Mouse (Mus musculus): ENCODE measurements around the gene Catsper4.
A peak's percentile ranks its signal among the peaks of the same experiment; 100 is the strongest.

Catsper4 gene

DNA sequence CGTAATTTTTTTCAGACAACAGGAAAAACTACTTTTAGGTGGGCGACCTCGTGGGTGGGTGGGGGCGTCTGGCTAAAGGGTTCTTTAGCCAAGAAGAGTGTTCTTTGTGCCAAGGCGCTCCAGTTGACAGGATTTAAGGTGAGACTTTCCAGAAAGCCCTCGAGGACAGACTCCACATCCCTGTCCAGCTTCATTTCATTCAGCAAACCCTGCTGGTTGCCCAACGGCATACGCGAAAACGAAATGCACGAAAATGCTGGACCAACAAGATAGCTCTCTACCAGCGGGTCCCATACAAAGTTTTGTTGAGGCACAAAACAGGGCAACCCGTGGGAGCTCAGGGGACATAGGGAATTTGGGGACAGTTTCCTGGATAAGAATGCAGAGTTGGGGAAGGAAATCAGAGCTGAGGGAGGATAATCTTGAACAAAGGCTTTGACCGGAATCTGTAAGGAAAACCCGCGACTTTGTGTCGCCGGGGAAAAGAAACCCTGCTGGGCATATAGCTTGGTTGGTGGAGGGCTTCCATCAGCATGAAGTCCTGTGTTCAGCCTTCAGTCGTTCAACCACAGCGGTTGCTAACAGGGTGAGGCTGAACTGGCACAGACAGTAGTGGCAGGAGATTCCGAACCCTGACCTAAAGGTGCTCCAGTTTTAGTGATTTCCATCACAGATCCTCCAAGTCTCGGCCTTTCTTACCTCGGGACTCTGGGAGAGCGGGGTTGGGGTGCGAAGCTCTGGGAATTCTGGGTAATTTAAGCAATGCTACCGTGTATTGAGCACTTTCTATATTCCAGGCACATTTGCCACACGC lies 23.1 kb upstream of the Catsper4 start:
- no peak for DNase-seq (ENCODE audit: low spot score)

DNA sequence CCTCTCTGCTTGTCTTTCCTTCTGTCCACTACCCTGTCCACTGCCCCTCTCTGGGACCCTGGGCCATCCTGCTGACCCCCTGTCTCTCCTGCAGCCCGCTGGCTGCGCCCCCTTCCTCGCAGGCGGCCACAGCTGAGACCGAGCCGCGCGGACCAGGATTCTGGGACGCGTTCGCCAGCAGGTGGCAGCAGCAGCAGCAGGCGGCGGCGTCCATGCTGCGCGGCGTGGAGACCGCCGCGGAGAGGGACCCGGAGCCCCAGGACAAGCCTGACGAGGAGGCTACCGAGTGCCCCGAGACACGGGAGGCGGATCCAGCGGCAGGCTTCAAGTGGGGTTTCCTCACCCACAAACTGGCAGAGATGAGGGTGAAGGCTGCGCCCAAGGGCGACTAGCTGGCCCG lies 22.5 kb upstream of the Catsper4 start:
- peak; percentile 85 for DNase-seq (ENCODE audit: low spot score)

DNA sequence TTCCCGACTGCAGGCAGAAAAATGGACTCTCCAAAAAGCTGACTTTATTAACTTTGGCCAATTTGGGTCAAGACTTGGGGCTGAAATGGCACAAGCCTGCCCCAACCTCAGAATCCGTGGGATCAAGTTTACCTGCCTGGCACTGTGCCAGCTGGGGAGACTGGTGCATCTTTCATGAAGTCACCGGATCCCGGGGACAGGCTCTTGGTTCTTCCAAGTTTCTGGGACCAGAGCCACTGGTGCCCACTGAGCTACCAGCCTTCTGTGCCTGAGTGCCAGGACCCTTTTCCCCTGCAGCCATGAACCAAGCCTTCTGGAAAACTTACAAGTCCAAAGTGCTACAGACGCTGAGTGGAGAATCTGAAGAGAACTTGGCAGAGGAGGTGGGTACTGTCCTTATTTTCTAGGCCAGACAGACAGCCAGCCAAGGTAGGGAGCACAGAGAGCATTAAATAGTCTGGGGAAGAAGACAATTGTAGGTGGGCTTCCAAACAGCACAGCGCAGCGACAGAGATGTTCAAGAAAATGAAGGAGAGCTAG lies 19.6 kb upstream of the Catsper4 start, which contains the start of gene Gm30191:
TSS of gene Gm30191 (plus strand) at position 217 of the 540 bp plus-strand sequence.
- no peak for DNase-seq (ENCODE audit: low spot score)

DNA sequence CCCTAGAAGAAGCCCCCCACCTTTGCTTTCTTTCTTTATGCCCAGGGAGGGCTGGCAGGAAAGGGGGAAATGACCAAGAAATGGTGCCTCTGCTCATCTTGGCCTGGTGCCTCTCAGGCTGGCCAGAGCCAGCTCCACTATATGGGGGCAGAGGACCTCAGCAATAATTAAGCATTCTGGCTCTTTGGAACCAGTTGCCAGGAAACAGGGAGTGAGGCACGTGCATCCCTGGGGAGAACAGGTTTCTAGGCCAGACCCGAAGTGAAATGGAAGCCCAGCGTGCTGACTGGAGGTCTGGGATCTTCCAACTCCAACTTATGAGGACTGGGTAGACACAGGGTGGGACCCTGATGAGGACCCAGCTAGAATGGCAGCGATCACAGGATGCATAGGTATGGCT lies 19.1 kb upstream of the Catsper4 start:
- peak; percentile 35 for DNase-seq (ENCODE audit: low spot score)

DNA sequence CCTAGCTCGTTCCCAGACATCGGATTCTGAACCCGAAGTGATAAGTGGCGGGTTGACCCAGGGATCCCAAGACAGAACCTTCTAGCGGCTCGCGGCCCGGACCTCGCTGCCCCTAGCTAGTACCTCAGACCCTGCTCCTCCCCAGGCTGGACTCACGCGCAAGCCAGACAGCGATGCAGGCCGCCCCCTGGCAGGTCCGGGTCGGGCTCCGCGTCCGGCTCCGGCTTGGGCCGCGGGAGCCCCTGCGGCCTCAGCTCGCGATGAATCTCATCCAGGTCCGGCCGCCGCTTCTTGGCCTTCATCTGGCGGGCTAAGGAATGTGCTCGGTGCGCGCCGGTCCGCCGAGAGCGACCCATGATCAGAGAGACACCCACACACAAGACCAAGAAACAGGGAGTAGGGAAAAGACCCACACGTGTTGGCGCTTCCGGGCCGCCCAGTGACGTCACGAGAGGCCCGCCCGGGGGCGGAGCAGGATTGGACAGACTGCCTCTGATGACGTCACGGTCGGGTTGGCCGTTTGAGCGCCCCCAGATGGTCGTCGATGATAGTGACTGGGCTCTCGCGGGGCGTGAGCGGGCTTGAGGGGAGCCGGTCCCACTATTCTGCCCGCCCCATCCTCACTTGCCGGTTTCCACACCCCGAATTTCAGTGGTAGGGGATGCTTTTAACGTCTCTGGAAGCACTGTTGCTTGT lies 18.1 kb upstream of the Catsper4 start, which contains the start of gene Zfp593:
TSS of gene Zfp593 (minus strand) at position 445 of the 696 bp plus-strand sequence.
- DNase-seq (ENCODE audit: low spot score): peak; percentile 98

DNA sequence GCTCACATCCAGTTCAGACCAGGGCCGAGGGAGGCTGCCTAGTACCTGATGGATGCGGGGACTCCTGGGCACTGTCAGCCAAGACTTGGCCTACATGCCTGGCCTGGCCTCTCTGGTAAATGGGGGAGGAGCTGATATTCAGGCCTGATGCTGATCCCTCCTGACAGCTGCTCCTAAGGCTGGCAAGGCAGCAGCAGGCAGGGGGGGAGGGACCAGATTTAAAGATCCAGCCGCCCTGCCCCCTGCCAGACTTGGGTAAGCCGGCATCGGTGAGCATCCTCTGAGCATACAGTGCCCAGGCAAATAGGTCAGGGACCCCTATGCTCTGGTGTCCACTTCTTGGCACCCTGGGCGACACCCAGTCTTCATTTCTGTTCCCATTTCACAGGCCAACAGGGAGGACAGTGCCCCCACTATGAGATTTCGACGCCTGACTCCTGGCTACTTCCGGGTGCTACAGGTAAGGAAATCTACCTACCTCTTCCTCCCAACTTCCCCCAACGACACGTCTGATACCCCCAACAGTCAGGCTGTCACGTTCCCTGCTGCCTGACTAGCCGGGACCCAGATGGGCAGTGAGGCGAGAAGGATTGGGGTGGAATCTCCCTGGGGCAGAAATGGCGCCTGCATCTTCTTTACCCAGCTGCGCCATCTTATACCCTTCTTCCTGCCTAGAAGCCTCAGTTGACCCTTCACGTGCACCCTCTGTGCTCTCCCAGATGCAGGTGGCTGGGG lies 16.5 kb upstream of the Catsper4 start, which contains the start of gene E130218I03Rik:
TSS of gene E130218I03Rik (plus strand) at position 147 of the 735 bp plus-strand sequence.
- DNase-seq (ENCODE audit: low spot score): peak; percentile 94

DNA sequence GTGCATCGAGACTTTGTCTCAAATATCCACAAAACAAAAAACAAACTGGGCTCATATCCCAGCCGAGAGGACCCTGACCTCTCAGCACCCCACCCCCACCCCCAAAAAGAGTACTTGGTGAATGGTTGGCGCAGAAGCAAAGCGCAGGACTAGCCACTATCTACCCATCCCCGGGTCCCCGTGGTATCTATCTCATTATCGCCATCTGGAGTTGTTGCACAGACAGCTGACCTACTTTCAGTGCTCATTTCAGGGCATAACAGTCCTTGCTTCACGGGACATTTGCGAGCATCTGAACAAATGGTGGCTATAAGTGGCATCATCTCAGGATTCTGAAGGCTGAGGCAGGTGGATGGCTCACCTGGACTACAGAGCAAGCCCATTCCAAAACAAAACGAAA lies 11.5 kb upstream of the Catsper4 start:
- peak; percentile 62 for DNase-seq (ENCODE audit: low spot score)

DNA sequence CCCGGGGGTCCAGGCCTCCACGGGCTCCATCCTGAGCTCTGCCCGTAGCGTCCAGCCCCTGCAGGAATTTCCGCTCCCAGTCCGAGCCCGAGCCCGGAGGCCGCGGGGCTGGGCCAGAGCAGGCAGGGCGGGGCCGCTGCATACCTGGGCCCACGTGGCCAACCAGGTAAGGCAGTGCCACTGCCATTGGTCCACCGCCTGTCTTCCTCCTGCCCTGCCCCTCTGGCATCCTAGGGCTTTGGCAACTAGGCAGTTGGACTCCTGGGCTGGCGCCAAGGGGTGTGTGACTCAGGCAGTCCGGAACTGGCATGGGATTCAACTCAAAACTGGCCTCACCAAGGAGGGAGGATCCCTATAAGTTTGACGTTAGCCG lies 11.1 kb upstream of the Catsper4 start, which contains the start of gene Cnksr1:
TSS of gene Cnksr1 (minus strand) at position 121 of the 373 bp plus-strand sequence.
- DNase-seq (ENCODE audit: low spot score): no peak

DNA sequence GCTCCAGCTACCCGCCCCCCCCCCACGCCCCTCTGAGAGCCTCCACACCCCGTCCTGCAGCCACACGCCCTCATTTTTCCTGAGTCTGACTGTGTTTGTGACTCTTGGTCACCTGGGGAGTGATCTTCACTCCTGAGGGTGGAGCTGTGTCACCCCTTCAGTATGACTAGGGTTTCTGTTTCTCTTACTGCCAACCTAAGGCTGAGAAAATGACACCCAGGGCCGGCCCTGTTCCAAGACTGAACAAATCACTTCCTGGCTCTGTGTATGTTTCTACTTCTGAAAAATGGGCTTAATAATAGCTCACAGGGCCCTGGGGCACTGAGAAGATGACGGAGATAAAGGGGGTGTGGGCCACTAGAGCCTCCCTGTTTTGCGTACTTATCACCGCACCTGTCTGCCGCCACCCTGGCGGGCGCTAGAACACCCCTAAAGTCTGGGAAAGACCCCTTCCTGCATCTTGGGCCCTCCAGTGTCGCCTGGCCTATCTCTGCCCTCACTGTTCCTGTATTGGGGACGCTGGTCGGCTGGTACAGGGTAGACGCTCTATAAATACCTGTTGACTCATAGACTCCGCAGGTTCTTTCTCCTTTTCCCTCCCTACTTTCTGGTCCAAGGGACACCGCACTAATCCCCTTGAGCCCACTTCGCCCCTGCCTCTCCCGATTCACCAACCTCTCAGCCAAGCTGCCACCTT lies 10.5 kb upstream of the Catsper4 start:
- no peak for DNase-seq (ENCODE audit: low spot score)

DNA sequence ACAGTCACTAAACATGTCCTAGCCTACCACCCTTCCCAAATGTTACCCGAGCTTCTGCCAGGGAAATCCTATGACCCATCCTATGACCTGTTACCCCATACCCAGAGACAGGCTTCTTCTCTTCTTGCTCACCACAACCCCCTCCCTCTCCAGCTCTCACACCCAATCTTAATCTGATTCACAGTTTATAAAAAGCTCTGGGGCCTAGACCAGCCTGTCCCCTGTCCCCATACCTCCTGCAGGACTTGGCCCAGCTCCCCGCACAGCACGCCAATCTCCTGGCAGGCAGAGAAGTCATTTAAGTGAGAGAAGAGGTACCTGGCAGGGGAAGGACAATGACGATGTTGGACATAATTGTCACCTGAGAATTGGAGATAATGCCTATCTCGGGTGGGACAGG lies 7.7 kb upstream of the Catsper4 start:
- no peak for DNase-seq (ENCODE audit: low spot score)

DNA sequence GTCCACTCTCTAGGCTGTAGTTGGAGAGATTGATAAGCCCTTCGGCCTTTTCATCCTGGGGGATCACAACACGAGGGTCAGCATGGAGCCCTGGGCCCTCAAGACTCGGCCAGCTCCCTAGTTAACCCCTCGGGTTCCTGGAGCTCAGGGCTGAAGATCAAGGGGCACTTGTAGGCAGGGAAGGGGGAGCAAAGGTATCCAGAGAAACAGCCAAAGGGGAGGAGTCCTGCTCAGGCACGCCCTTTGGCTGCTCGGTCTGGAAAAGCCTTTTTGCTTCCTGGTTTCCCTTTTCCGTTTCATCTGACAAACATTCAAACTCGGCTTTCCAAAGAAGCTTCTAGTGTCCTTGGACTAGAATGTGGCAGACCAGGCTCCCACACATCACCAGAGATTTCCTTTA lies 3.2 kb upstream of the Catsper4 start:
- DNase-seq (ENCODE audit: low spot score): no peak

DNA sequence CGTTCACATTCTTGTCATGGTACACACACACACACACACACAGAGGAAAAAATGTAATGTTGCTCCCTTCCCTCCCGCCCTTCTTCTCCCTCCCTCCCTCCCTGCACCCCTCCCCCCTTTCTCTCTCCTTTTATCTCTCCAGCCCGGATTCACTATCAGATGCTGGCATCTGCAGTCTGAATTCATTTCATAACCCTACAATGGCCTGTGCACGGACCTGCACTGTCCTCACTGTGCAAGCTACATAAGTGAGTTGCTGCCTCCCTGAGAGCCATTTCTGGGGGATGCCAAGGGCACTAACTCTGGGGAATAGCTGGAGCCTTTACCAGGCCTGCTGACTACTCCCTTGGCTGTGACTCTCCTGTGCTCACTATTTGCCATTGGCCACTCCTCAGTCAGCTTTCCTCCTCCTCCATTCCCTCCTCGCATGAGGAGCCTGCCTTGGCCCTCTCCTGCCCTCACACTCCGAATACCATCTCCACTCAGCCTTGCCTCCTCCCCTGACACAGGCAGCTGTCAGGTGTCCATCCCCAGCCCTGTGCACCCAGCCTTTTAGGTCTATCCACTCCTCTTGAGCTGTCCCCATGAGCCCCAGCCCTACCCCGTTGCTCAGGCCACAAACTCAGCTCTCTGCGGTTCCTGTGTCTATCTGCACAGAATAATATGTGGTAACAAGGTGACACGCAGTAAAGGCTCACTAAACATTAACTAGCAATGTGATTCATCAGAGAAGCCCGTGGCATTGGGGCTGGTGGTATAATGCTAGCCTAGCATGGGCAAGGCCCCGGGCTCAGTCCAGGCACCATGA lies 4.2 kb downstream of the Catsper4 start:
- DNase-seq (ENCODE audit: low spot score): no peak

DNA sequence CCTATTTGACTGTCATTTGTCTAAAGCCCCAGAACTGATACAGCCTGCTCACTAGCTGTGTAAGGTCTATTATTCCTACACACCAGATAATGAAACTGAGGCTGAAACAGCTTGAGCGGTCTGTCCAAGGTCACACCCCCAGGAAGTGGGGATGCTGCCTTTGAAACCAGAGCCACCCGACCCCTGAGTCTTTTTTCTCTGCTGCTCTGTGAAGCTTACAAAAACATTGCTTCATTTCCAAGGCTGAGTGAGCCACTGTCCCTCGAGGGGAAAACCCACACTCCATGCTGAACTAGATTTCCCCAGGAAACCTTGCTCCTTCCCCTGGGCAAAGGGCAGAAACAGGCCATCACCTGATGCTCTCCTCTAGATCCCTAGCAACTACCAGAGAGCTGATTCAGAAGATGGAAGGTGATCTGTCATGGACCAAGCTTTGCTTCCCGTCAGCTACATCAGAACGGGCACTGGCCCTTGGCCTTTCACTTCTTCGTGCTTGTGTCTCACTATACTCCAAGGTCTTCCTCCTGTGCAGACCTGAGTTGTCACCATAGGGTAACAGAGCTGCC lies 20.6 kb downstream of the Catsper4 start:
- DNase-seq (ENCODE audit: low spot score): no peak

DNA sequence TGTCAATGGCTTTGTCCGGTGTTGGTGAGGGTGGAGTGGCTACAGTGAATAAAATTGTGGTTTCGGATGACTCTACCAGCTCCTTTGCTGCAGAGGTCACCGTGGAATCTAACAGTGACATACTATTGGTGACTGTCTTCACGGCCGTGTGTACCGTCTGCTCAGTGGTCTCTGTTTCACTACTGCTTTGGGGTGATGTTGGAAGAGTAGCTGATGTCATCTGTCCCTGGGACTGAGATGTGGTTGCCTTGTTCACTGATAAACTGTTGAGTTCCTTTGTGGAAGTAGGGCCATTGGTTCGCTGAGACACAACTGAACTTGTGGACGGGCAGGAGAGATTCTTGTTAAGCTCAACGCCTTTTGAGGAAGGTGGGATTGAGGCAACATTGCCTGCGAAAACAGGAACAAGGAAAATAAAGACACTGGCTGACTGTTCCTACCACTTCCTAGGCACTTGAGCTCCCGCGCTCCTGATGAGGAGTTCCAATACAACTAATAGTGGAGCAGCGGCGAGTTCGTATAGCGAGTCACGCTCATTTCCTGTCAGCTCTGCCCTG lies 23.8 kb downstream of the Catsper4 start:
- DNase-seq (ENCODE audit: low spot score): no peak

DNA sequence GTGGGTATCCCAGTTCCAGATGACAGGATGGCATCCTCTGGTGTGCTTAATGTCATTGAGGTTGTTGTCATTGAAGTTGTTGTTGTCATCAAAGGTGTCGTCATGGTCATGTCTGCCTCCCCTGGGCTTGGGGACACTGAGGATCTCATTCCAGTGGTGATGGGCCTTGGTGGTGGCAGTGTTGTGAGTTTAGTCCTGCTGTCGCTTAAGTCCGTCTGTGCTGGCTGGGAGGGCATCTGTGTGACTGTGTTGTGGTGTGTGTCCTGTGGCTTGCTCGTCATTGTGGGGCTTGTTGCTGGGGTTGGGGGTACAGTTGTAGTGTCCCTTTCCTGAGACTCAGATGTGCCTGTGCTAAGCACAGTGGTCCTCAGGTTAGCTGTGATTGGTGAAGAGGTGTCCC lies 24.3 kb downstream of the Catsper4 start, which contains the start of gene Gm7534:
TSS of gene Gm7534 (minus strand) at position 101 of the 400 bp plus-strand sequence.
- DNase-seq (ENCODE audit: low spot score): no peak

DNA sequence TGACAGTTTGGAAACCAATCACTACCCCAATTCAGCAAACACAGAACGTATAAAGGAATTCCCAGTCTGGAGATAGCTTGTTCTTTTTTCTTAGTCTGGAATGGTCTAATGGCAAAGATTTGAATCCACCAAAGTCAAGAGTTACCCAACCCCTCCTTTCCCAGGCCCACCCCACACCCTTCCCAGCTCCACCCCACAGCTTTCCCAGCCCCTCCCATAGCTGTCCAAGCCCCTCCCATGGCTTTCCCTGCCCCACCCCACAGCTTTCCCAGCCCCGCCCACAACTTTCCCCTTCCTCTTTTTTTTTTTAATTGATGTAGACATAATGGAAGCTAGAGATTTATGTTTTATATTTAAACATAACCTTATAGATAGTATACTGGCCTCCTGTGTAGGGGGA lies 27.8 kb downstream of the Catsper4 start:
- DNase-seq (ENCODE audit: low spot score): no peak

DNA sequence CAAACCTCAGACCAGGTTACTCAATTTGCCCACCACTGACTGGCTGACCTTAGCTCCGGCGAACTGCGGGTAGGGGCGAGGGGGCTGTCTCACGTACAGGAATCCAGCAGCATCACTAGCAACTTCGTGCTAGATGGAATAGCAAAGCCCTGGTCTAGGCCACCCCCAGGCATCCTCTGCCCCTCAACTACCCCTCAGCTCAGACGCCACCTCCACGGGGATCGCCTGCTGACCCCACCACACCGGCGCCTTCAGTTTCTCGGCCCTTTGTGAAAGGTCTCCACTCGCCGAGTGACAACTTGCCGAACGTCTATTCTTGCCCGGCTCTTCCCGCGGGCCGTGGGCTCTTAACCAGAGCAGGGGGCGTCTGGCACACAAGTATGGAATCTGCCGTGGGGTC lies 40.9 kb downstream of the Catsper4 start:
- DNase-seq (ENCODE audit: low spot score): no peak

DNA sequence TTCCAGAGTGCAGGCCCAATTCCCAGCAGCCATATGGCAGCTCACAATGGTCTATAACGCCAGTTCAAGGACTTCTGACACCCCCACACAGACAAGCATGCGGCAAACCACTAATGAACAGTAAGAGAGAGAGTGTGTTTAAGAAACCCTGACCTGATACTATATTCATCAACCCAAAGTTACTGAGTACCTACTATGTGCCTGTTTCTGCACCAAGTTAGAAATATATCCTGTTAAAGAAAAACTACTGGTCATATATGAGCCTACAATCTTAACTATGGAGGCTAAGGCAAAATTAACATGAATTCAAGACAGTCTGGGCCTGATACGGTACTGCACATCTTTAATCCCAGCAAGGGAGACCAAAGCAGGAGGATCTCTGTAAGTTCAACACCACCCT lies 41.6 kb downstream of the Catsper4 start:
- DNase-seq (ENCODE audit: low spot score): no peak

DNA sequence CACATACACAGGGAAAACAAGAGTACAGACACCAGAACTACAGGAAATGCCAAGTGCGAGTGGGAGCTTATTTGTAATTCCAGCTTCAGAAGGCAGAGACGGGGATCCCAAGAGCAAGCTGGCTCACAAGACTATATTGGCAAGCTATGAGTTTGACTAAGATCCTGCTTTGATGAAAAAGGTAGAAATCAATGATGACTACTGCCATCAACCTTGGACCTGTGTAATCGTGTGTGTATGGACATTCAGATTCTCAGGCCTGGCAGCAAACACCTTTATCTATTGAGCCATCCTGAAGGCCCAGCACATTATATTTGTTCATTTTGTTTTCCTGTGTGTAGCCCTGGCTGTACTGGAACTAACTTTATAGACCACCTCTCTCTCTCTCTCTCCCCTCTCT lies 43.5 kb downstream of the Catsper4 start:
- no peak for DNase-seq (ENCODE audit: low spot score)

DNA sequence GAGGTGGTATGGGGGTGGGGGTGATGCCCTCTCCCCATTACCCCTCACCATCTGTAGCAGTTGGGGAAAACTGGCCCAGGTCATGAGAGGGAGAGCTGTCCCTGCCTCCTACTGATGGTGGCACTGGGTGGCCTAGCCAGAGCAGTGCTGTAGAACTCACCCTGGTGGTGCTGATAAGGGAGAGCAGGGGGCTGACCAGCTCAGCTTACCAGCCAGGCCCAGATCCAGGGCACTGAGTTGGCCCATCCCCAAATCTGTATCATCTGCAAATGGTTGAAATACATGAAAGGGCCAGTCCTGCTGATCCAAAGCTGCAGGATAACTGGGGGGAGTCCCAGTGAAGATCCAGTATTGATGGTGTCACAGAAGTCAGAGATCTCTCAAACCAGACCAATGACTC lies 45.4 kb downstream of the Catsper4 start:
- no peak for DNase-seq (ENCODE audit: low spot score)
